Mouse (Mus musculus) embryonic facial prominence, embryonic 12.5 days (tissue): ENCODE results near the gene Kcnab3. TPM values are rescaled to one million over a fixed set of nuclear protein-coding genes. Genes with fewer than 3 reads are reported as not detected.

ENCODE experiments used
- ATAC-seq: fragments of 200-750 bp; cut with Nextera tagmentation; 2 replicates; pipeline ENCODE4 v1.8.0; 2017; ENCODE audit not compliant: insufficient number of reproducible peaks, insufficient read depth, low FRiP score, low TSS enrichment
- H3K27ac ChIP-seq: fragments of 300-500 bp; sonication (generic); 2 replicates; pipeline ENCODE4 v1.5.1; 2016; ENCODE audit warnings: mild to moderate bottlenecking
- H3K27me3 ChIP-seq: fragments of 300-500 bp; sonication (generic); 2 replicates; pipeline ENCODE4 v1.6.1; 2016; ENCODE audit warnings: mild to moderate bottlenecking, moderate library complexity
- H3K36me3 ChIP-seq: fragments of 300-500 bp; sonication (generic); 2 replicates; pipeline ENCODE4 v1.6.1; 2016; ENCODE audit warnings: mild to moderate bottlenecking
- H3K4me1 ChIP-seq: fragments of 300-500 bp; sonication (generic); 2 replicates; pipeline ENCODE4 v1.6.1; 2016
- H3K4me2 ChIP-seq: fragments of 300-500 bp; sonication (generic); replicated peaks from 2 replicates; pipeline ENCODE4 v1.6.1; 2016; ENCODE audit warnings: mild to moderate bottlenecking, moderate library complexity
- H3K4me3 ChIP-seq: fragments of 300-500 bp; sonication (generic); 2 replicates; pipeline ENCODE4 v1.5.1; 2016; ENCODE audit warnings: mild to moderate bottlenecking
- H3K9ac ChIP-seq: fragments of 300-500 bp; sonication (generic); 2 replicates; pipeline ENCODE4 v1.6.1; 2016; ENCODE audit warnings: mild to moderate bottlenecking, moderate library complexity
- H3K9me3 ChIP-seq: fragments of 300-500 bp; sonication (generic); 2 replicates; pipeline ENCODE4 v1.6.1; 2016; ENCODE audit warnings: mild to moderate bottlenecking, moderate library complexity
- WGBS: fragments of 180-500 bp; shearing (Covaris S2); methylation state at CpG from one replicate; pipeline ENCODE4 v1.1.7; 2016; 5-methylcytosine and 5-hydroxymethylcytosine counted together
- polyA plus RNA-seq: library from polyadenylated mRNA; unstranded; fragments of >200 nt; fragmentation: Nextera tagmentation; extraction: Ambion mirVana; gene quantifications from 2 replicates; pipeline ENCODE4 v1.2.1, GENCODE M21; 2016

Gene Kcnab3
- polyA plus RNA-seq, 1 experiment from 2014 or later: 2.4 TPM

DNA sequence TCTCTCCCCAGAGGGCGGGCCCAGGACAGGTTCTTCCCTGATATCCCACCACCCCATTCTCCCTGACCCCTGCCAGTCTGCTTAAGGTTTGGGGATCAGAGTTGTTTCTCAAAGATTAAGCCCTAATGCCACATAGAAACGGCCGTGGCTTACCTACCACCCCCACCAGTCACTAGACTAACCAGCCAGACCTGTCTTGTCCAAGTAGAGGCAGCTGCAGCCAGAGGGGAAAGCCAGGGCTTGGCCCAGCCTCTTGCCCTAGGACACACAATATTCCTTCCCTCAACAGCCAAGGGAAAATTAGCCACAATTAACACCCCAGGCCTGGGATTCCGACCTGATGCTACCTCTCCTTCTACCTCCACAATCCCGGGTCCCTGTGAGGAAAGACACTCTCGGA lies 39.7 kb downstream of the Kcnab3 start:
- Histone ChIP-seq H3K4me3 (peak overlapping the region; percentile 93), H3K4me1 (peaks cover 39% of the 10 kb centered on the region), H3K36me3 (peaks cover 35% of the 10 kb centered on the region), H3K9ac (peak overlapping the region; percentile 73), H3K9me3 (no peaks in the 10 kb centered on the region), H3K27ac (peak overlapping the region; percentile 99), H3K4me2 (peak overlapping the region; percentile 80), H3K27me3 (no peaks in the 10 kb centered on the region)
- ATAC-seq: no peak
- WGBS: 15% methylated on average over 6 of the region's 6 CpGs

DNA sequence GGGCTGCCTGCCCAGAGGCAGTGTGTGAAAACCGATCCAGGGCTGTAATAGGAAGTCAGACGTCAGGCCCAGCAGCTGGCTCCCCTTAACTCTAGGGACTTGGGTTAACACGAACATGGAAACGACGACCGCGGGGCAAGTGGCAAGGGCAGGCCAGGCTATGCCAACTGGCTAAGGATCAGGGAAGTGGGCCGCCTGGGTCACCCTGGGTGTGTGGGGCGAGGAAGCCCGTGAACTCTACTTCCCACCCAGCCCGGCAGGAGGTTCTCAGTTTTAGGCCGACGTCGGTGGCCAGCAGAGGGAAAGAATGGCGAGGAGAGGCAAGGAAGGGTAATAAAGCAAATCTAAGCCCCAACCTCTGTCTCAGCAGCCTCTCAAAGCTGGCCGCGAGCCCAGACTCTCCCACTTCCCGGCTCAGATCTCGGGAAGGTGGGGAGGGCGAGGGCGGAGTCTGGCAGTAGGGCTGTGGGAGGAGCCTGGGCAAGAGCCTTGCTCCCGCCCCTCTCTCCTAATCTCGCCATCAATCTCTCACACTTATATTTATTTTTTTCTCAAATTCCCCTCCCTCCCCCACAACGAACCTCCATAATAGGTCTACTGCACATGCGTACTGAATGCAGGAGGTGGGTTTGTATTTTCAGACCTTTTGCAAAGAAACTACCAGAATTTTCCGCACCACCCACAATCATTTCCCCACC lies 40.2 kb downstream of the Kcnab3 start:
- under 1% methylated on average over 26 of the region's 26 CpGs for WGBS
- H3K9ac ChIP-seq: peak overlapping the region; percentile 100

DNA sequence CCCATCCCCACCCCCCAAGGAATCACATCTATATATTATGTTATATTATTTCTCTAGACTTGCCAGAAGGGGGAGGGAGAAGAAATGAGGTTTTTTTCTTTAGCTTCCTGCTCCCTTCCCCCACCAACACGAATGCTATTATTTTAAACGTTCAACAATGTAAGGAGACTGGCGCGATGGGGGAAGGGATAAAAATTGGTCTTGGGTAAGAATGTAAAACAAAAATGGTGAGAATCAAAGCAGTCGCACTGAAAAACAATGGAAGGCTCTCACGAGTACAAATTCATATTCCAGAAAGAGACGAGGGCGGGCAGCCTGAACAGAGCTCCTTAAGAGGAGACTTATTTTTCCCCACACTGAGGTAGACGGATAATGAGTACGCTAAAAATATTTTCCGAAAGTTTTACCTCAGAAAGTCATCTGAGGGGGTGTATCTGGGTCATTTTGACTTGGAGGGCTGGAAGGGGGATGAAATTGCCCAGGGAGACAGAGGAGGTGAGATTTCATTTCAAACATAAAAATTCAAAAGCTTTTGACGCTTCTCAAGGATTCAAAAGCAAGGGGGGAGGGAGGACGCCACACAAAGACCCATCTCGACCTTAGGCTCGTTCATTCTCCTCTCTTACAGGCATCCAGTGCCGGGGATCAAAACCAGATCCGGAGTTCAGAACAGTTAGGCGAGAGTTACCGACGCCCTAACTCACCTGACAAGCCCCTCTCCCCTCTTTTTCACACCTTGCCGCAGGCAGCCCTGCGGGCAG lies 41.0 kb downstream of the Kcnab3 start:
- peaks cover 52% of the 10 kb centered on the region for H3K4me1 ChIP-seq

More for the DNA sequence above, 40.2 kb downstream of the Kcnab3 start:
- H3K36me3 ChIP-seq: peaks cover 29% of the 10 kb centered on the region
- peak; percentile 82 for ATAC-seq
- H3K4me3 ChIP-seq: peak overlapping the region; percentile 93
- H3K27ac ChIP-seq: peak overlapping the region; percentile 100
- H3K9me3 ChIP-seq: no peaks in the 10 kb centered on the region
- H3K27me3 ChIP-seq: no peaks in the 10 kb centered on the region
- H3K4me2 ChIP-seq: peak overlapping the region; percentile 80
- peaks cover 45% of the 10 kb centered on the region for H3K4me1 ChIP-seq

DNA sequence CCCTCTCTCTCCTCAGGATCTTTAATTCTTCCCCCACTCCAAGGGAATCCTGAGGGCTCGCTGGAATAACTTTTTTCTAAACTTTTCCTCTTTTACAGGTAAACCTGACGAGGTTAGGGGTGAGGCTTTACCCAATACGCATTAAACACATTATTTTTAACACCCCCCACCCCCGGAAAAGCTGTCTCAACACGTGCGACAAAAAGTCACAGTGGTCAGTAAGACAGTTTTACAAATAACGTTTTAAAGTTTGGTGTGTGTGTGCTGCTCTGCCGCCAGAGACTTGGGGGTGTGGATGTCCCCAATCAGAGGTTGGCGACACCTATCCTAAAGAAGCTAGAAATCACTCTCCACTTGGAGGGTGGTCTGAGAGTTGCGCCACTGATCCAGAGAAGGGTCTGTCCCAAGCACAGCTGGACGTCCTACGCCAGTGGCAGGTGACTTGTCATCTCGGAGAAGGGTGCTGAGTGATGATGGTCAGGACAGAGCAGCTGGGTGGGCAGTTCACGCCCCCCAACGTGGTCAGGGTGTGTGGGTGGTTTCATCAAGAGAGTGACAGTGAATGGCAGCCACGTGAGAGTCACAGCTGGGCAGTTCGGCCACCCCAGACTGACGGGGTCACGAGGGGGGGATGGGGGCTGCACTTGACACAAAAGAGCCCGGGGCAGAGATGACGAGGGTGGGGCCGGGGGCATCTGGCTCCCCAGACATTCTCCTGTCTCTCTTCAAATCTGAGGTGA lies 41.7 kb downstream of the Kcnab3 start:
- H3K36me3 ChIP-seq: peaks cover 20% of the 10 kb centered on the region
- peaks cover 55% of the 10 kb centered on the region for H3K4me1 ChIP-seq
- peak overlapping the region; percentile 80 for H3K4me2 ChIP-seq
- peak overlapping the region; percentile 100 for H3K27ac ChIP-seq
- ATAC-seq: no peak
- no peaks in the 10 kb centered on the region for H3K27me3 ChIP-seq
- peak overlapping the region; percentile 100 for H3K9ac ChIP-seq
- H3K9me3 ChIP-seq: no peaks in the 10 kb centered on the region
- under 1% methylated on average over 22 of the region's 22 CpGs for WGBS
- peak overlapping the region; percentile 93 for H3K4me3 ChIP-seq

More for the DNA sequence above, 41.0 kb downstream of the Kcnab3 start:
- Histone ChIP-seq H3K36me3 (peaks cover 22% of the 10 kb centered on the region), H3K9ac (peak overlapping the region; percentile 100), H3K27ac (peak overlapping the region; percentile 100), H3K4me2 (peak overlapping the region; percentile 80), H3K27me3 (no peaks in the 10 kb centered on the region), H3K4me3 (peak overlapping the region; percentile 93), H3K9me3 (no peaks in the 10 kb centered on the region)
- under 1% methylated on average over 22 of the region's 22 CpGs for WGBS
- ATAC-seq: no peak; the same call in 1 of the 2 replicates

DNA sequence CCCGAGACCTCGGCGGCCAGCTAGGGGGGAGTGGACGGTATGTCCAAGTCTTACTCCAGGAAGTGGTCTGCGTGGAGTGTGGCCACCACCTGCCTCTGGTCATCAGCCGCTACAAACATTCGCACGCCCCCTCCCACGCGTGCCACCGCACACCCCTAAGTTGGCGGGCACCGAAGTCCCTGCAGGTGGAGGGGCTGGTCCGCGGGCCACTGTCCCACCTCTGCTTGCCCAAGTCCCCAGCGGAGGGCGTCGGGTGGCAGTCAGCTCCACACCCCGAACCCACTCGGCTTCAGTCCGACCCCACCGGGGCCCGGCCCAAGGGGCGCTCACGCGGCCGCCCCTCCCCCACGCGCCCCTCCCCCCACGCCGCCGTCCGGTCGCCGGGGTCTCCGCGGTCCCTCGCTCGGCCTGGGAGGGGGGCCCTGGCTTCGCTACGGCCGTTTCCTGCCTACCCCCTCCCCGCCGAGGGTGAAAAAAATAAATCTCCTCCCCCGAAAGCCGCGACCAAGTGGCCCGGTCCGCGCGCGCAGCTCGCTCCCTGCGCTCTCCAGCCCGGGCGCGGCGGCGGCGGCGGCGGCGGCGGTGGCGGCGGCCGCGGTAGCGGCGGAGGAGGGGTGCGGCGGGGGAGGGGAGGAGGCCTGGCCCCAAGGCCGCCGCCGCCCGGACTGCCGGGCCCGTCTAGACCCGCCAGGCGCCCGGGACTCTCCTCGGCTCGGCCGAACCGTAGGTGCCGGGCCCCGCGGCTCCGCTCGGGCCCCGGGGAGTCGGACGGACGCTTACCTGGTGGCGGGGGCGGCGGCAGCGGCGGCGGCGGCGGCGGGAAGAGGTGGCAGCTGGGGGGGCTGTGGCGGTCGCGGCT lies 42.5 kb downstream of the Kcnab3 start:
- under 1% methylated on average over 61 of the region's 106 CpGs for WGBS
- no peak for ATAC-seq

DNA sequence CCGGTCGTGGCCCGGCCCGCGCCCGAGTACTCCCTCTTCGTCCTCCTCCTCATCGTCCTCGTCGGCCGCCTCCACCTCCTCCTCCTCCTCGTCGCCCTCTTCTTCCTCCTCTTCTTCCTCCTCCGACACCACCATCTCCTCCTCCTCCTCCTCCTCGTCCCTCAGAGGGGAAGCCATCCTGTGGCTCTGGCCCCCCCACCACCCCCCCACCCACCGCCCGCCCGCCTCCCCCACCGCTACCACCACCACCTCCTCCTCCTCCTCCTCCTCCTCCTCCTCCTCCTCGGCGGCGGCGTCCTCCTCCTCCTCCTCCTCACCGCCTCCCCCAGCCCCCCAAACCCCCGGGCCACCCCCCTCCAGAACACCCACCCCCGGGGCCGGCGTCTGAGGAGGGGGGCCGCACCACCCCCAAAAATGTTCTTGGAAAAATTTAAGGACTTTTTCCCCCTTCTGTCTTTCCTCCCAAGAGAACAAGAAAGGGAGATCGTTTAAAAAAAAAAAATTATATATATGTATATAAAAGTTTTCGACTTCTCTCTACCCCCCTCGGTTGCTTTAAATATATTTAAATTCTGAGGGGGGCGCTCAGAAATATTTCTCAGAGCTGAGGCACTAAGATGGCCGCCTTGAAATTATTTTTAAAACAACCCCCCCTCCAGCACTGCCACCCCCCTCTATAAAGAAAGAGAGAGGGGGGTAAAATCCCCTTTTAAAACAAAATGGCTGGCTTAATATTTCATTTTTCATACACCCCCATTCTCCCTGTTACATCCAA lies 43.3 kb downstream of the Kcnab3 start, which contains the start of gene Chd3:
TSS of gene Chd3 (minus strand) at position 192 of the 775 bp plus-strand sequence.
- H3K9ac ChIP-seq: peak within 1 kb of the TSS; percentile 100
- peaks cover 41% of the 10 kb centered on the region for H3K4me1 ChIP-seq
- peaks cover 14% of the 10 kb centered on the region; the same call in 1 of the 2 replicates for H3K36me3 ChIP-seq
- no peaks in the 10 kb centered on the region for H3K27me3 ChIP-seq
- H3K4me3 ChIP-seq: peak within 1 kb of the TSS; percentile 93
- no peak for ATAC-seq
- peak within 1 kb of the TSS; percentile 80 for H3K4me2 ChIP-seq
- no peaks in the 10 kb centered on the region for H3K9me3 ChIP-seq
- peak within 1 kb of the TSS; percentile 100 for H3K27ac ChIP-seq
- WGBS: 4% methylated on average over 18 of the region's 34 CpGs

More for the DNA sequence above, 42.5 kb downstream of the Kcnab3 start:
- Histone ChIP-seq H3K9ac (peak overlapping the region; percentile 100), H3K4me2 (peak overlapping the region; percentile 80), H3K27ac (peak overlapping the region; percentile 100), H3K9me3 (no peaks in the 10 kb centered on the region), H3K36me3 (peaks cover 20% of the 10 kb centered on the region), H3K4me1 (peaks cover 47% of the 10 kb centered on the region), H3K4me3 (peak overlapping the region; percentile 93), H3K27me3 (no peaks in the 10 kb centered on the region)

DNA sequence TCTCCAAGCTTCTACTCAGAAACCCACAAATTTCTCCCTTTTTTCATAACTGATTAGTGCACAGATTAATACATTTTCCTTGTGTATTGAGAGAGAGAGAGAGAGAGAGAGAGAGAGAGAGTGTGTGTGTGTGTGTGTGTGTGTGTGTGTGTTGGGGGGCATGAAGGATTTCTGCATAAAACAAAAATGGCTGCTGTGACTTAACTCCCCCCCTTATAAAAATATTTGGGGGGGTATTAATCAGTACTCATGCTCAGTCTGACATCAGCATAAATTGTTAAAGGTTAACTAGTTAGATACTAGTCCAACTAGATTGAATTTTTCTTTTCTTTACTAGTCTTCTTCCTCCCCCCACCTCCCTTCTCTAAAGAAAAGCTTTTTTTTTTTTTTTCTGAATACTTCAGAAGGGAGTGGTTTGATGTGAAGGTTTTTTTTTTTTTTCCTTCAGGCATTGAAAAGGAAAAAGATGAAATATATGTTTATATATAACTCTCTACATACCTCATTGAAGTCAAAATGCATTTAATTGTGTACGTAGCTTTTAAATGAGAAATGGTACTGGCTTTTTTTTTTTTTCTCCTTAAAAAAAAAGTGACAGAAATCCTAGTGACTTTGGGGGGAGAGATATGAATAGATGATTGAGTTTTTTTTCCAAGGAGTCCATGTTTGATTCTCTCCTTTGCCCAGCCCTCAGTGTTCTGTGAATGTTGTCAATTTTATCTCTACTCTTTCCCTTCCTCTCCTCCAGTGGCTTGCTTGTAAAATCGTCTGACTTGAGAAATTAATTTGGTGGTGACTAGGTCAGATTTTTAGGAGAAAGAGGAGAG lies 44.1 kb downstream of the Kcnab3 start:
- peaks cover 14% of the 10 kb centered on the region; the same call in 1 of the 2 replicates for H3K36me3 ChIP-seq
- no peaks in the 10 kb centered on the region for H3K9me3 ChIP-seq
- ATAC-seq: no peak
- H3K4me2 ChIP-seq: peak overlapping the region; percentile 80
- H3K27me3 ChIP-seq: no peaks in the 10 kb centered on the region
- H3K4me1 ChIP-seq: peaks cover 33% of the 10 kb centered on the region
- peak overlapping the region; percentile 100 for H3K27ac ChIP-seq
- WGBS: 25% methylated on average over 2 of the region's 2 CpGs
- peak overlapping the region; percentile 93 for H3K4me3 ChIP-seq
- H3K9ac ChIP-seq: peak overlapping the region; percentile 100

DNA sequence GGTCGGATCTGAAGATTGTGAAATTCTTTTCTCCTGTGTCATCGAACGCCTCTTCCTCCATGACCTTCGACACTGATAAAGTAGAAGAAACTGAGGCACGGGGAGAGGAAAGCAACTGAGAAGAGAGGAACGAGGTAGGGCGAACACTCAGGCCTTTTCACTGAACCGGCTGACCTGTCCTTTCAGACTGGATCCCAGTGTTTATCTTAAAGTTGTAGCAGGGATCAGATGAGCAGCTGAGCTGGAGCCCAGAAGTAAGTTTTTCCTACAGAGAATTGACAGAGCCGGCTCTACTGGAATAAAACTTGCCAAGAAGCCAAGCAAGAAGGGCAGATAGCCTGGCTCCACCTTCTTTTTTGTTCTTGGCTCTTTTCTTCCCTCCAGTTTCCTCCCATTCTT lies 44.8 kb downstream of the Kcnab3 start:
- Histone ChIP-seq H3K27me3 (no peaks in the 10 kb centered on the region), H3K9ac (no peak overlapping the region), H3K27ac (peak overlapping the region; percentile 78), H3K4me2 (peak overlapping the region; percentile 39), H3K36me3 (peaks cover 16% of the 10 kb centered on the region), H3K4me3 (no peak overlapping the region), H3K9me3 (no peaks in the 10 kb centered on the region), H3K4me1 (peaks cover 27% of the 10 kb centered on the region)
- ATAC-seq: no peak
- WGBS: 18% methylated on average over 9 of the region's 9 CpGs

DNA sequence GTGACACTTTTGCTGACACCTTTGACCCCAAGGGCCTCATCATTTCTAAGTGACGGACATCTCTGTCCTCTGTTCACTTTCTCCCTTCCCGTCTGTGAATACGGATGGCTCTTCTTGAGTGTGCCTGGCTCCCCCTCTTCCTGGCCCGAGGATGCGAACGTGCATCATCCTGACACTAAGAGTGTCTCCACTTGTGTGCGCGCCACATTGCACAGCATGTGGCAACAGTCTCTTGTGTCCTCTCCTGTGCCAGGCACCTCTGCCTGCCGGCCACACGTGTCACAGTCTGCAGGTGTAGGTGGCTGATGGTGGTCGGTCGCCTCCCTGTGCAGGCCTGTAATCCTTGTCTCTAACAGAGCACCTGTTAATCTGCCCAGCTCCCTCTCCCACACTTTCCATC lies 45.5 kb downstream of the Kcnab3 start:
- 48% methylated on average over 12 of the region's 12 CpGs for WGBS
- Histone ChIP-seq H3K4me1 (peaks cover 23% of the 10 kb centered on the region), H3K4me3 (0 out of 2 replicates have a peak overlapping the region, but pooled peaks have one; percentile 0)

More for the DNA sequence above, 45.5 kb downstream of the Kcnab3 start:
- Histone ChIP-seq H3K36me3 (peaks cover 17% of the 10 kb centered on the region), H3K27ac (peak overlapping the region; percentile 78), H3K4me2 (peak overlapping the region; percentile 39), H3K9ac (0 out of 2 replicates have a peak overlapping the region, but pooled peaks have one; percentile 15), H3K9me3 (no peaks in the 10 kb centered on the region), H3K27me3 (no peaks in the 10 kb centered on the region)
- ATAC-seq: no peak
